Mouse (Mus musculus) erythroblast, embryonic 14.5 days (primary cell): Measurements from ENCODE around the gene Angpt4.

ENCODE experiments used
- GATA1 ChIP-seq: IDR thresholded peaks from 2 replicates; pipeline ENCODE4 v1.6.1; 2012; ENCODE audit warnings: low read length, inconsistent platforms, mixed read lengths
- TAL1 ChIP-seq: IDR thresholded peaks from 3 replicates; pipeline ENCODE4 v1.6.1; 2012; ENCODE audit warnings: low read length, inconsistent platforms, mixed read lengths

DNA sequence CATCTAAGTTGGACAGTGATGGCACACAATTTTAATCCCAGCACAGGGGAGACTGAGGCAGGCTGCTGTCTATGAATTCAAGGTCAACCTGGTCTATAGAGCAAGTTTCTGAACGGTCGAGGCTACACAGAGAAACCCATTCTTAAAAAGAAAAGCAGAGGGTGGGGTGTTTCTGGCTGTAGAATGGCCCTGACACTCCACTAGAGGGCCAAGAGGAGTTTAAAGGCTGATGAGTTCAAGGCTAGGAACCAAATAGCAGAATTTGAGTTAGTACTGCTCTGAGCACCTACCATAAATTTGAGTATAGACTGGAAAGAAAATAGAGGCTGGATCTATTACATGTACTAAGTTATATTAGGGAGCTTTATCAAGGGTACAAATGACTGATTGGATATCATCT, 78.0 kb downstream of the Angpt4 start:
- TF ChIP-seq GATA1: no peak
- no peak for TF ChIP-seq TAL1
